Mouse (Mus musculus) neural tube, embryonic 14.5 days (tissue): ENCODE measurements at regions not wholly inside any gene's neighbourhood (a gene's known extent, or its start where the extent isn't known, plus 50 kb on each side); places are given as distances from the start of the nearest gene placed in this dataset.
"Not testable (repeated sequence)": the region's sequence is repeated elsewhere in the genome, so short reads cannot be mapped to it uniquely, and the experiment has no call there.

Experiments used
- ATAC-seq: fragments of 200-750 bp; cut with Nextera tagmentation; 2 replicates; pipeline ENCODE4 v1.8.0; 2017; ENCODE audit warnings: low read depth, mild to moderate bottlenecking, moderate TSS enrichment, moderate library complexity
- H3K27ac ChIP-seq: fragments of 300-500 bp; sonication (generic); 2 replicates; pipeline ENCODE4 v1.5.1; 2014; ENCODE audit warnings: low read depth, mild to moderate bottlenecking, control low read depth, low read length, moderate library complexity, mixed read lengths
- H3K27me3 ChIP-seq: fragments of 300-500 bp; sonication (generic); 2 replicates; pipeline ENCODE4 v1.6.1; 2014; ENCODE audit warnings: low read length; ENCODE audit not compliant: control insufficient read depth, insufficient read depth
- H3K36me3 ChIP-seq: fragments of 300-500 bp; sonication (generic); 2 replicates; pipeline ENCODE4 v1.6.1; 2014; ENCODE audit warnings: low read length, mixed read lengths; ENCODE audit not compliant: control insufficient read depth, insufficient read depth
- H3K4me1 ChIP-seq: fragments of 300-500 bp; sonication (generic); 2 replicates; pipeline ENCODE4 v1.6.1; 2014; ENCODE audit warnings: low read length; ENCODE audit not compliant: control insufficient read depth, insufficient read depth
- H3K4me2 ChIP-seq: fragments of 300-500 bp; sonication (generic); 2 replicates; pipeline ENCODE4 v1.6.1; 2014; ENCODE audit warnings: mild to moderate bottlenecking, low read depth, low read length, control low read depth
- H3K4me3 ChIP-seq: fragments of 300-500 bp; sonication (generic); 2 replicates; pipeline ENCODE4 v1.5.1; 2014; ENCODE audit warnings: low read depth, low read length, control low read depth, mixed read lengths
- H3K9ac ChIP-seq: fragments of 300-500 bp; sonication (generic); replicated peaks from 2 replicates; pipeline ENCODE4 v1.6.1; 2014; ENCODE audit warnings: low read depth, mild to moderate bottlenecking, control low read depth, low read length, mixed read lengths
- H3K9me3 ChIP-seq: fragments of 300-500 bp; sonication (generic); 2 replicates; pipeline ENCODE4 v1.6.1; 2016; ENCODE audit warnings: low read length; ENCODE audit not compliant: control insufficient read depth
- WGBS: fragments of 180-500 bp; shearing (Covaris S2); extraction: QIAGEN DNeasy Blood & Tissue Kit; methylation state at CpG from one replicate; pipeline ENCODE4 v1.1.7; 2014; 5-methylcytosine and 5-hydroxymethylcytosine counted together

- Histone ChIP-seq H3K4me1 (no peaks in the 10 kb centered on the region), H3K36me3 (no peaks in the 10 kb centered on the region), H3K9ac (no peak overlapping the region), H3K27me3 (no peaks in the 10 kb centered on the region), H3K4me2 (no peak overlapping the region), H3K4me3 (no peak overlapping the region), H3K27ac (no peak overlapping the region), H3K9me3 (no peaks in the 10 kb centered on the region)
- ATAC-seq: no peak
- WGBS: 92% methylated on average over 2 of the region's 2 CpGs
Observed at GRCm38 (mm10) chr4:67141896-67142295, 314.5 kb downstream of the Tlr4 start.

- ATAC-seq: no peak
- H3K4me2 ChIP-seq: no peak overlapping the region
- H3K9ac ChIP-seq: no peak overlapping the region
- H3K27me3 ChIP-seq: no peaks in the 10 kb centered on the region
- 72% methylated on average over 2 of the region's 2 CpGs for WGBS
- no peaks in the 10 kb centered on the region for H3K36me3 ChIP-seq
- no peak overlapping the region for H3K4me3 ChIP-seq
- no peaks in the 10 kb centered on the region for H3K9me3 ChIP-seq
- no peaks in the 10 kb centered on the region for H3K4me1 ChIP-seq
- no peak overlapping the region for H3K27ac ChIP-seq
Observed at GRCm38 (mm10) chr4:67148521-67148920, 321.1 kb downstream of the Tlr4 start.

- no peaks in the 10 kb centered on the region for H3K27me3 ChIP-seq
- H3K9ac ChIP-seq: no peak overlapping the region
- no peaks in the 10 kb centered on the region for H3K4me1 ChIP-seq
- no peak overlapping the region for H3K27ac ChIP-seq
- no peak overlapping the region for H3K4me3 ChIP-seq
- WGBS: 76% methylated on average over 3 of the region's 3 CpGs
- no peaks in the 10 kb centered on the region for H3K36me3 ChIP-seq
- no peak for ATAC-seq
- no peak overlapping the region for H3K4me2 ChIP-seq
- no peaks in the 10 kb centered on the region for H3K9me3 ChIP-seq
Observed at GRCm38 (mm10) chr4:67162673-67163072, 335.3 kb downstream of the Tlr4 start.

- H3K9me3 ChIP-seq: no peaks in the 10 kb centered on the region
- H3K4me1 ChIP-seq: no peaks in the 10 kb centered on the region
- no peak overlapping the region for H3K4me3 ChIP-seq
- H3K27ac ChIP-seq: no peak overlapping the region
- no peaks in the 10 kb centered on the region for H3K27me3 ChIP-seq
- no peaks in the 10 kb centered on the region for H3K36me3 ChIP-seq
- no peak overlapping the region for H3K4me2 ChIP-seq
- H3K9ac ChIP-seq: no peak overlapping the region
- 82% methylated on average over 5 of the region's 5 CpGs for WGBS
- no peak for ATAC-seq
Observed at GRCm38 (mm10) chr4:67167720-67168119, 340.3 kb downstream of the Tlr4 start.

GRCm38 (mm10) chr4:67187725-67188510 is 360.5 kb downstream of the Tlr4 start:
- Histone ChIP-seq H3K27ac (no peak overlapping the region), H3K4me2 (no peak overlapping the region), H3K36me3 (no peaks in the 10 kb centered on the region), H3K4me3 (no peak overlapping the region), H3K27me3 (no peaks in the 10 kb centered on the region), H3K4me1 (no peaks in the 10 kb centered on the region), H3K9ac (no peak overlapping the region), H3K9me3 (no peaks in the 10 kb centered on the region)
- peak; percentile 61; the same call in 1 of the 2 replicates for ATAC-seq
- WGBS: 65% methylated on average over 2 of the region's 2 CpGs

- Histone ChIP-seq H3K4me3 (no peak overlapping the region), H3K4me1 (no peaks in the 10 kb centered on the region), H3K9ac (no peak overlapping the region), H3K27me3 (no peaks in the 10 kb centered on the region), H3K9me3 (no peaks in the 10 kb centered on the region), H3K27ac (no peak overlapping the region), H3K36me3 (no peaks in the 10 kb centered on the region), H3K4me2 (no peak overlapping the region)
- no peak for ATAC-seq
Observed at GRCm38 (mm10) chr4:67190536-67190935, 363.2 kb downstream of the Tlr4 start.

- 75% methylated on average over 4 of the region's 4 CpGs for WGBS
- no peak overlapping the region for H3K27ac ChIP-seq
- no peak overlapping the region for H3K9ac ChIP-seq
- H3K4me2 ChIP-seq: no peak overlapping the region
- H3K36me3 ChIP-seq: no peaks in the 10 kb centered on the region
- H3K27me3 ChIP-seq: no peaks in the 10 kb centered on the region
- H3K9me3 ChIP-seq: no peaks in the 10 kb centered on the region
- no peak overlapping the region for H3K4me3 ChIP-seq
- ATAC-seq: no peak
- no peaks in the 10 kb centered on the region for H3K4me1 ChIP-seq
Observed at GRCm38 (mm10) chr4:67194425-67194824, 367.0 kb downstream of the Tlr4 start.

- H3K27ac ChIP-seq: no peak overlapping the region
- ATAC-seq: no peak
- WGBS: 89% methylated on average over 5 of the region's 5 CpGs
- no peak overlapping the region for H3K9ac ChIP-seq
- H3K4me2 ChIP-seq: no peak overlapping the region
- no peaks in the 10 kb centered on the region for H3K36me3 ChIP-seq
- no peaks in the 10 kb centered on the region for H3K4me1 ChIP-seq
- H3K4me3 ChIP-seq: no peak overlapping the region
- no peaks in the 10 kb centered on the region for H3K9me3 ChIP-seq
- no peaks in the 10 kb centered on the region for H3K27me3 ChIP-seq
Observed at GRCm38 (mm10) chr4:67196907-67197306, 369.5 kb downstream of the Tlr4 start.

- H3K4me2 ChIP-seq, ATAC-seq, H3K27ac ChIP-seq: not testable (repeated sequence)
Observed at GRCm38 (mm10) chr4:67208406-67208805, 381.0 kb downstream of the Tlr4 start.

More at GRCm38 (mm10) chr4:67208406-67208805, 381.0 kb downstream of the Tlr4 start:
- H3K4me3 ChIP-seq, H3K27me3 ChIP-seq, H3K4me1 ChIP-seq, H3K9ac ChIP-seq, H3K9me3 ChIP-seq, H3K36me3 ChIP-seq: not testable (repeated sequence)
